Mouse (Mus musculus): Measurements from ENCODE around the gene Fpr2. TPM values are rescaled to one million over a fixed set of nuclear protein-coding genes. Genes with fewer than 3 reads are reported as not detected.
"Not testable (repeated sequence)": the region's sequence is repeated elsewhere in the genome, so short reads cannot be mapped to it uniquely, and the experiment has no call there.

The Fpr2 gene
- polyA plus RNA-seq (2014; fragmentation: Nextera tagmentation; extraction: Ambion mirVana) = not detected in 2 replicates

DNA sequence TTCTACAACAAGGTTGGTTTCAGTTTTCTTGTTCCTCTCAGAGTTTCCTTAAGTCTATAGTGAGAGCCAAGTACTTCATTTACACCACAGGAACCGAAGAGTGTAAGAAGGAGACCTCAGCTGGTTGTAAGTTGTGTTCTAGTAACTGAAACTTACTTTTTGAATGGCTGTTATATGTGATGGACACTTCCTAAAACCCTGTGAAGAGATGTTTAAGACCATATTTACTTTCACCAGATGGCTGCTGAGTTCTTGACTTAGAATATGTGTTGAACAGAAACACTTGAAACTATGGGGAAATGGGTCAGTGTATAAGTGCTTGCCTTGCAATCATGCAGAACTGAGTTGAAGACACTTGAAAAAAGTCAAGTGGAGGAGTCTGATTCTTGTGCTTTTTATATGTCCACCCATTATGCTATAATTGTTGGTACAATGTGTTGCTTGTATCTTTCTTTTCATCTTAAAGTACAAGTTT, at the start of gene Fpr2, which contains the start of gene Fpr3:
Fpr2 (plus strand) TSS at position 51 of the 475 bp plus-strand sequence.
Fpr3 (plus strand) TSS at position 79 of the 475 bp plus-strand sequence.
- H3K27me3 ChIP-seq (ENCODE audit: control insufficient read depth, insufficient read depth, low read length) = no peaks in the 10 kb centered on the region
- H3K36me3 ChIP-seq (ENCODE audit: control insufficient read depth, insufficient read depth, low read length) = no peaks in the 10 kb centered on the region
- H3K9ac ChIP-seq (replicated peaks; ENCODE audit: low read length) = no peak within 1 kb of the TSS
- no peak within 1 kb of the TSS for H3K27ac ChIP-seq (replicated peaks; ENCODE audit: low read depth, low read length)
- H3K9me3 ChIP-seq (ENCODE audit: control insufficient read depth, low read length) = no peaks in the 10 kb centered on the region
- H3K4me2 ChIP-seq (ENCODE audit: low read length) = no peak within 1 kb of the TSS
- no peaks in the 10 kb centered on the region for H3K4me1 ChIP-seq (ENCODE audit: control insufficient read depth, insufficient read depth, low read length)
- H3K4me3 ChIP-seq (replicated peaks; ENCODE audit: low read depth, low read length) = no peak within 1 kb of the TSS
- ATAC-seq (ENCODE audit: low FRiP score, low TSS enrichment) (no peak), DNase-seq (no peak)
- 45% methylated on average over 1 of the region's 1 CpGs for WGBS

DNA sequence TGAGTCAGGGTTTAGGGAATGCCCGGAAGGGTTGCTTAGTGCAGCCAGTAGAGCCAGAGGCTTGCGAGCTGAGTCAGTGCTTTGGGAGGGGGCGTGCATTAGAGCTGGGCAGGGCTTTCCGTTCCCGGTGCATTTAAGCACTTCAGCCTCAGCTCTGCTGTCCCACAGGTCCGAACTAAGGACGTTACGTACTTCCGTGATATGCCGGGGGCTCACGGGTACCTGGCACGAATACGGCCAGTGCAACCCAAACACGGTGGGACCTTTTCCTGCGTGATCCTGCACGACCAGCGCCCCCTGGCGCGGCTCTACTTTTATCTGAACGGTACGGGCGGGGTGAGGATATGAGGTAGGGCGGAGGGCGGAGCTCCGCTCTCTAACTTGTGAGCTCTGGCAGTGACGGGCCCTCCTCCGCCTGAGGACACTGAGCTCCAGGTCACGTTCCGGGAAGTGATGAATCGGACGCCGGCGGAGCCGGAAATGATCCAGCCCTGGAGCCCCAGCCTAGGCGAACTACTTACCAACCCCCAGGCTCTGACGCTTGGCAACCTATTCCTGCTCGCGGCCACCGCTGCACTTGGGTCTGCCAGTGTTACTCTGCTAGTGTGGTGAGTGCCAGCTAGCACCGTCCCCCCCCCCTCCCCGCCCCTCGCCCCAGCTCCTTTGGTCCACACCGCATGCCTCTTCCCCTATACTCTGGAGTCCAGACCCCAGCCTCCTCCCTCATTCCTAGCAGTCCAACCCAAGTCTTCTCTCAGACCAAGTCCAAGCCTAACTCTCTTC, 49.5 kb upstream of the Fpr2 start:
- peak; percentile 96 for ATAC-seq (ENCODE audit: low FRiP score, low TSS enrichment)
- WGBS = under 1% methylated on average over 43 of the region's 43 CpGs
- peak; percentile 96 for DNase-seq

DNA sequence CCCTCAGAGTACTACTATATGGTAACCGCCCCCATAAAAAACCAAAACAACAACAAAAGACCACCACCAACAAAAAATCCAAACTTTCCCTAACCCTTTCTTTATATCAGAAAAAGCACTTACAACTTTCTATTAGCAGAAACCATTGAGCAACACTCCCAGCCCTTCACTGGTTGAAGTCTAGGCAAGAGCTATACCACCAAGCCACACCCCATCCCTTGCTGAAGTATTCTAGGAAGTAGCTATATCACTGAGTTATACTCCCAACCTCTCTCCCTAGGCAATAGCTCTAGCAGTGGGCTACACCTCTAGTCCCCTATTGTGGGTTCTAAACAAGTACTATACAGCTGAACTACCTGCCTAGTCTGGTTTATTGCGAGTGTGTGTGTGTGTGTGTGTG, 48.3 kb upstream of the Fpr2 start:
- Histone ChIP-seq H3K4me3 (replicated peaks; ENCODE audit: low read depth, low read length) (no peak overlapping the region), H3K27me3 (ENCODE audit: control insufficient read depth, insufficient read depth, low read length) (no peaks in the 10 kb centered on the region), H3K4me1 (ENCODE audit: control insufficient read depth, insufficient read depth, low read length) (peaks cover 26% of the 10 kb centered on the region), H3K9ac (replicated peaks; ENCODE audit: low read length) (no peak overlapping the region), H3K27ac (replicated peaks; ENCODE audit: low read depth, low read length) (no peak overlapping the region), H3K36me3 (ENCODE audit: control insufficient read depth, insufficient read depth, low read length) (peaks cover 26% of the 10 kb centered on the region), H3K9me3 (ENCODE audit: control insufficient read depth, low read length) (no peaks in the 10 kb centered on the region), H3K4me2 (ENCODE audit: low read length) (peak overlapping the region; percentile 75)
- WGBS = 91% methylated on average over 2 of the region's 2 CpGs
- no peak for ATAC-seq (ENCODE audit: low FRiP score, low TSS enrichment)
- DNase-seq = no peak

More for the DNA sequence above, 49.5 kb upstream of the Fpr2 start:
- peak overlapping the region; percentile 87 for H3K27ac ChIP-seq (replicated peaks; ENCODE audit: low read depth, low read length)
- peaks cover 36% of the 10 kb centered on the region for H3K4me1 ChIP-seq (ENCODE audit: control insufficient read depth, insufficient read depth, low read length)
- no peaks in the 10 kb centered on the region for H3K9me3 ChIP-seq (ENCODE audit: control insufficient read depth, low read length)
- peak overlapping the region; percentile 75 for H3K4me2 ChIP-seq (ENCODE audit: low read length)
- H3K27me3 ChIP-seq (ENCODE audit: control insufficient read depth, insufficient read depth, low read length) = no peaks in the 10 kb centered on the region
- H3K9ac ChIP-seq (replicated peaks; ENCODE audit: low read length) = peak overlapping the region; percentile 57
- peaks cover 33% of the 10 kb centered on the region for H3K36me3 ChIP-seq (ENCODE audit: control insufficient read depth, insufficient read depth, low read length)
- peak overlapping the region; percentile 39 for H3K4me3 ChIP-seq (replicated peaks; ENCODE audit: low read depth, low read length)

DNA sequence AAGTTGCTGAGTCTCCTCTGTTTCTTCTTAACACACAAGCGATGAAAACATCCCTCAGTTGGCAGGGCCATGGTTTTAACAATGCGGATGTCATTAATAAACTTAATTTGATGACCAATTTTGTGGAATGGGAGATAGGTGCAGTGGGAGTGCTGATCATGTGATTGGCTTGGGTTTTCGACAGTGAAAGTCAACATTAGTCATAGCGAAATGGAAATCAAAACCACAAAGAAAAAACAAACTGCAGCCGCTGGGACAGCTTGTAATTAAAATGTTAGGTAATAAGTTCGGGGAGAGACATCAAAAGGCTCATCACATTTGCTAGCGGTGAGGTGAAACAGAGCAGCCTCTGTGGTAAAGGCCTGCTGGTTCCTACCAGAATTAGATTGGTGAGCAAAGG, 46.8 kb upstream of the Fpr2 start:
- Histone ChIP-seq H3K4me3 (replicated peaks; ENCODE audit: low read depth, low read length) (no peak overlapping the region), H3K9ac (replicated peaks; ENCODE audit: low read length) (no peak overlapping the region), H3K9me3 (ENCODE audit: control insufficient read depth, low read length) (no peaks in the 10 kb centered on the region), H3K4me1 (ENCODE audit: control insufficient read depth, insufficient read depth, low read length) (peaks cover 18% of the 10 kb centered on the region), H3K27me3 (ENCODE audit: control insufficient read depth, insufficient read depth, low read length) (no peaks in the 10 kb centered on the region), H3K36me3 (ENCODE audit: control insufficient read depth, insufficient read depth, low read length) (peaks cover 19% of the 10 kb centered on the region), H3K4me2 (ENCODE audit: low read length) (no peak overlapping the region), H3K27ac (replicated peaks; ENCODE audit: low read depth, low read length) (no peak overlapping the region)
- ATAC-seq (ENCODE audit: low FRiP score, low TSS enrichment) = no peak
- 94% methylated on average over 7 of the region's 7 CpGs for WGBS
- DNase-seq = no peak

DNA sequence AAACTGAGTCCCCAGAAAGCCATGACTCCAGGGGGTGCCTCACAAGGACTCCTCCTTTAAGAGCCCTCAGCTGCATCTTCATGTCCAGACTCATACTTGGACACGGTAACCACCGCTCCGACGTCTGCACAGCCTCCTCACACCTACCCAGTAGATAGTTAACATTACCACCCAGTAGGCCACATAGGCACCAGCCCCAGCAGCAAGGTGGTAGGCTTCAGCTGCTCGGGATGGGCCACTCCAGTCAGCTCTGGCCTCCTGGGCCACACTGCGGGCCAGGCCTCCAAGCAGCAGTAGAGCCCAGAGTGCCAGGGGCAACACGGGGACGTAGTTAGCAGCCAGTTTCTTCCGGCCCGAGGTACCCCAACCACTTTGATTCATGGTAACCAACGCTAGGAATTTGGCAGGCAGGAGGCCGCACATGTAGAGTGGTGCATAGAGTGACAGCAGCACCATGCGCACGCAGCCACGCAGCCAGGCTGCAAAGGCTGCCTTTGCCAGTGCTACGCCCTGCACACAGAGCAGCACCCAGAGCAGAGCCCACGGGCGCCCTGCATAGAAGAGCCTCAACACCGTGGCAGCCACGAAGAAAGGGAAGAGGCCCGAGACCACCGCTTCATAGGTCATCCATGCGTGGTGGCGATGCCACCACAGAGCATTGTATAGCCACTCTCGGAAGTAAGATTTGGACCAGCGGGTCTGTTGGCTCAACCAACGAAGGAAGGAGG, 43.9 kb upstream of the Fpr2 start:
- 81% methylated on average over 27 of the region's 27 CpGs for WGBS
- DNase-seq = no peak
- Histone ChIP-seq H3K27ac (replicated peaks; ENCODE audit: low read depth, low read length) (no peak overlapping the region), H3K9ac (replicated peaks; ENCODE audit: low read length) (no peak overlapping the region), H3K9me3 (ENCODE audit: control insufficient read depth, low read length) (no peaks in the 10 kb centered on the region), H3K36me3 (ENCODE audit: control insufficient read depth, insufficient read depth, low read length) (peaks cover 10% of the 10 kb centered on the region; the same call in 1 of the 2 replicates), H3K4me1 (ENCODE audit: control insufficient read depth, insufficient read depth, low read length) (peaks cover 4% of the 10 kb centered on the region), H3K4me2 (ENCODE audit: low read length) (no peak overlapping the region), H3K27me3 (ENCODE audit: control insufficient read depth, insufficient read depth, low read length) (no peaks in the 10 kb centered on the region), H3K4me3 (replicated peaks; ENCODE audit: low read depth, low read length) (no peak overlapping the region)
- peak; percentile 60 for ATAC-seq (ENCODE audit: low FRiP score, low TSS enrichment)

DNA sequence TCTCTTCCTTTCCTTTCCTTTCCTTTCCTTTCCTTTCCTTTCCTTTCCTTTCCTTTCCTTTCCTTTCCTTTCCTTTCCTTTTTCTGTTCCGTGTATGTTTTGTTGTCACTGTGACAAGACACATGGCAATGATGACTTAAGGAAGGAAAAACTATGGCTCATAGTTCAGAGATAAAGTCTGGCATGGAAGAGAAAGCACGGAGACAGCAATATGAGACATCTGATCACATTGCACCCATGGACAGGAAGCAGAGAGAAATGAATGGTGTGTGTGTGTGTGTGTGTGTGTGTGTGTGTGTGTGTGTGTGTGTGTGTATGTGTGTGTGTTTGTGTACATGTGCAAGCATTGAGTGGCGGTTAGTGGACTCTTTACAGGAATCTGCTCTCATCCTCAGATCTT, 43.0 kb upstream of the Fpr2 start:
- 89% methylated on average over 3 of the region's 3 CpGs for WGBS
- DNase-seq; H3K27ac ChIP-seq (replicated peaks; ENCODE audit: low read depth, low read length): not testable (repeated sequence)

DNA sequence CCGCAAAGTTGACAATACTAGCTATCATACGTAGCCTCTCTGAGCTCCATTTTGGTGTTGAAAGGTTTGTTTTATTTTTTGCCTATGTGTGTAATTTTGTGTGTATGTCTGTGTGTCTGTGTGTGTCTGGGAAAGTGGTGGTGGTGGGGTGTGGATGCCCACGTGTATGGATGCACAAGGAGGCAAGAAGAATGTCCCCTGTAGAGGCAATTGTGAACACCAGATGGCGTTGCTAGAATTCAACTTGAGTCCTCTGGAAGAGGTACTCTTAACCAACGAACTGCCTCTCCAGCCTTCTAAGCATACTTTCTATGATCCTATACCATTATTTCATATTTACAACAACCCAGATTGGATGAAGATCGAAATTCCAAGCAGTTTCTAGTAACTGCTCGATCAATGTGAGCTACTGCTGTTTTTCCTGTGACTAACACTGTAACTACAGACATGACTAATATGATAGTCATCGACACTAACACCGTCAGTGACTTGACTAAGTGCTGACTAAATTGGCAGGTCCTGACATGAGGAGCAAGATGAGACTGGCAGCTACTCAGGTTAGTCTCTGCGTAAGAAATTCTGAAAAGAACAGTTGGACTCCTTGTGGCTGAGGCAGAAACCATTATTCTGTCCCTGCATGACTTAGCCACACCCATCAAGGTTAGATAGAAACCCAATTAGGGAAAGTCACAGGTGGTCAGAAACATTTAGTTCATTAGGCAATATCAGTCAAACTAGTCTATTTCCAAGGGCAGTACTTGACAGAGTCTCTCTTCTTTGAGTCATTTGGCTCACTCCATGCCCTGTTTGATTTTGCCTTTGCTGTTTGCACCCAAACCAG, 42.2 kb upstream of the Fpr2 start:
- 73% methylated on average over 10 of the region's 10 CpGs for WGBS
- Histone ChIP-seq H3K27ac (replicated peaks; ENCODE audit: low read depth, low read length) (no peak overlapping the region), H3K36me3 (ENCODE audit: control insufficient read depth, insufficient read depth, low read length) (0 out of 2 replicates have a peak, but pooled peaks cover 7% of the 10 kb centered on the region), H3K9me3 (ENCODE audit: control insufficient read depth, low read length) (no peaks in the 10 kb centered on the region), H3K4me1 (ENCODE audit: control insufficient read depth, insufficient read depth, low read length) (no peaks in the 10 kb centered on the region), H3K4me3 (replicated peaks; ENCODE audit: low read depth, low read length) (no peak overlapping the region), H3K4me2 (ENCODE audit: low read length) (no peak overlapping the region), H3K9ac (replicated peaks; ENCODE audit: low read length) (no peak overlapping the region), H3K27me3 (ENCODE audit: control insufficient read depth, insufficient read depth, low read length) (no peaks in the 10 kb centered on the region)
- ATAC-seq (ENCODE audit: low FRiP score, low TSS enrichment) (no peak), DNase-seq (no peak)

More for the DNA sequence above, 43.0 kb upstream of the Fpr2 start:
- H3K4me1 ChIP-seq (ENCODE audit: control insufficient read depth, insufficient read depth, low read length); H3K27me3 ChIP-seq (ENCODE audit: control insufficient read depth, insufficient read depth, low read length); H3K9ac ChIP-seq (replicated peaks; ENCODE audit: low read length); H3K4me3 ChIP-seq (replicated peaks; ENCODE audit: low read depth, low read length); H3K9me3 ChIP-seq (ENCODE audit: control insufficient read depth, low read length); ATAC-seq (ENCODE audit: low FRiP score, low TSS enrichment); H3K4me2 ChIP-seq (ENCODE audit: low read length): not testable (repeated sequence)
- peaks cover 10% of the 10 kb centered on the region; the same call in 1 of the 2 replicates for H3K36me3 ChIP-seq (ENCODE audit: control insufficient read depth, insufficient read depth, low read length)

DNA sequence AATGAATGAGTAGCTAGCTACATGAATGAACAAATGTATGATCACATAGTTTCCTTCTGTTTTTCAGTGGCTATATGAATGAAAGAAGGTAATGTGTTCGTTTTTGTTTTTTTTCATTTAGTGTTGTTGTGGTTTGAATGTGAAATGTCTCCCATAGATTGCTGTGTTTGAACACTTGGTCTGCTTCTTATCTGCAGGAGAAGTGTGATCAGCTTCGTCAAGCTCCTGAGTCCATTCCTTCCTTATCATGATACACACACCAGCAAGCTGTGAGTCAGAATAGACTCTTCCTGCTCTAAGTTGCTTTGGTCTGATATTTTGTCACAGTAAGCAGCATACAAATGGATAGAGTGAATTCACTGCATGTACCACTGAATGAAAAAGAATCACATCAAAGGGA, 38.6 kb upstream of the Fpr2 start:
- no peak for ATAC-seq (ENCODE audit: low FRiP score, low TSS enrichment)
- WGBS = 82% methylated on average over 2 of the region's 2 CpGs
- DNase-seq = no peak
- Histone ChIP-seq H3K9me3 (ENCODE audit: control insufficient read depth, low read length) (no peaks in the 10 kb centered on the region), H3K27me3 (ENCODE audit: control insufficient read depth, insufficient read depth, low read length) (no peaks in the 10 kb centered on the region), H3K4me1 (ENCODE audit: control insufficient read depth, insufficient read depth, low read length) (no peaks in the 10 kb centered on the region), H3K4me2 (ENCODE audit: low read length) (no peak overlapping the region), H3K27ac (replicated peaks; ENCODE audit: low read depth, low read length) (no peak overlapping the region), H3K36me3 (ENCODE audit: control insufficient read depth, insufficient read depth, low read length) (no peaks in the 10 kb centered on the region), H3K9ac (replicated peaks; ENCODE audit: low read length) (no peak overlapping the region), H3K4me3 (replicated peaks; ENCODE audit: low read depth, low read length) (no peak overlapping the region)
